Mouse (Mus musculus) liver, embryonic 14.5 days (tissue): ENCODE data around the gene Lmo4.

Source experiments
- CTCF ChIP-seq: IDR thresholded peaks from 2 replicates; pipeline ENCODE4 v1.5.1; 2016; ENCODE audit warnings: antibody characterized with exemption, low read depth, control low read depth
- EP300 ChIP-seq: IDR thresholded peaks from 2 replicates; pipeline ENCODE4 v1.6.1; 2016; ENCODE audit warnings: antibody characterized with exemption, low read depth

DNA sequence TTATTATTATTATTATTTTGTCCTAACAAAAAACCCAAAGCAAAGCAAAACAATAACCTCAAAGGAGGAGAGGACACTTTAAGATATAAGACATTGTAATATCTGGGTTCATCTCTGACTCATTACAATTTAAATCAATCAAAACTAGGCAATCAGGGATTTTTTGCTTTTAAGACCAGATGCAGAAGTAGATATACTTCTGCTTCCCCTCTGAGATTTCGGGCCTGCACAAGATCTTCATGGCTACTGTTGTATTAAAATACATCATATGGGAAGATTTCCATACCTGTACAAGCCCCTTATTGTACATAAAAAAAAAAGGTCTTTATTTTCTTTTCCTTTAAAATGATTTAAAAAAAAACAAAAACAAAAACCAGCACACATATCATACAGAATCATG, 1.9 kb upstream of the Lmo4 start:
- TF ChIP-seq CTCF = no peak
- no peak for TF ChIP-seq EP300
